Mouse (Mus musculus) embryonic facial prominence, embryonic 12.5 days (tissue): ENCODE data around the gene Sin3a. TPM values are rescaled to one million over a fixed set of nuclear protein-coding genes. Genes with fewer than 3 reads are reported as not detected.

ENCODE experiments used
- ATAC-seq: fragments of 200-750 bp; cut with Nextera tagmentation; 2 replicates; pipeline ENCODE4 v1.8.0; 2017; ENCODE audit not compliant: insufficient number of reproducible peaks, insufficient read depth, low FRiP score, low TSS enrichment
- H3K27ac ChIP-seq: fragments of 300-500 bp; sonication (generic); 2 replicates; pipeline ENCODE4 v1.5.1; 2016; ENCODE audit warnings: mild to moderate bottlenecking
- H3K27me3 ChIP-seq: fragments of 300-500 bp; sonication (generic); 2 replicates; pipeline ENCODE4 v1.6.1; 2016; ENCODE audit warnings: mild to moderate bottlenecking, moderate library complexity
- H3K36me3 ChIP-seq: fragments of 300-500 bp; sonication (generic); 2 replicates; pipeline ENCODE4 v1.6.1; 2016; ENCODE audit warnings: mild to moderate bottlenecking
- H3K4me1 ChIP-seq: fragments of 300-500 bp; sonication (generic); 2 replicates; pipeline ENCODE4 v1.6.1; 2016
- H3K4me2 ChIP-seq: fragments of 300-500 bp; sonication (generic); replicated peaks from 2 replicates; pipeline ENCODE4 v1.6.1; 2016; ENCODE audit warnings: mild to moderate bottlenecking, moderate library complexity
- H3K4me3 ChIP-seq: fragments of 300-500 bp; sonication (generic); 2 replicates; pipeline ENCODE4 v1.5.1; 2016; ENCODE audit warnings: mild to moderate bottlenecking
- H3K9ac ChIP-seq: fragments of 300-500 bp; sonication (generic); 2 replicates; pipeline ENCODE4 v1.6.1; 2016; ENCODE audit warnings: mild to moderate bottlenecking, moderate library complexity
- H3K9me3 ChIP-seq: fragments of 300-500 bp; sonication (generic); 2 replicates; pipeline ENCODE4 v1.6.1; 2016; ENCODE audit warnings: mild to moderate bottlenecking, moderate library complexity
- WGBS: fragments of 180-500 bp; shearing (Covaris S2); methylation state at CpG from one replicate; pipeline ENCODE4 v1.1.7; 2016; 5-methylcytosine and 5-hydroxymethylcytosine counted together
- polyA plus RNA-seq: library from polyadenylated mRNA; unstranded; fragments of >200 nt; fragmentation: Nextera tagmentation; extraction: Ambion mirVana; gene quantifications from 2 replicates; pipeline ENCODE4 v1.2.1, GENCODE M21; 2016

Gene Sin3a
- polyA plus RNA-seq, 1 experiment from 2014 or later: 41.7 TPM

GRCm38 (mm10) chr9:57152331-57152730 is 80.5 kb downstream of the Sin3a start:
- no peak overlapping the region for H3K9ac ChIP-seq
- no peaks in the 10 kb centered on the region for H3K27me3 ChIP-seq
- ATAC-seq: no peak
- peaks cover 15% of the 10 kb centered on the region for H3K36me3 ChIP-seq
- WGBS: 42% methylated on average over 6 of the region's 6 CpGs
- no peak overlapping the region for H3K4me3 ChIP-seq
- no peak overlapping the region for H3K27ac ChIP-seq
- H3K9me3 ChIP-seq: no peaks in the 10 kb centered on the region
- no peak overlapping the region for H3K4me2 ChIP-seq
- H3K4me1 ChIP-seq: peaks cover 8% of the 10 kb centered on the region

- H3K9ac ChIP-seq: no peak overlapping the region
- H3K4me1 ChIP-seq: peaks cover 10% of the 10 kb centered on the region
- no peak overlapping the region for H3K27ac ChIP-seq
- H3K27me3 ChIP-seq: no peaks in the 10 kb centered on the region
- 91% methylated on average over 7 of the region's 7 CpGs for WGBS
- 0 out of 2 replicates have a peak overlapping the region, but pooled peaks have one; percentile 0 for H3K4me2 ChIP-seq
- peaks cover 15% of the 10 kb centered on the region for H3K36me3 ChIP-seq
- H3K4me3 ChIP-seq: no peak overlapping the region
- no peak for ATAC-seq
- H3K9me3 ChIP-seq: no peaks in the 10 kb centered on the region
Observed at GRCm38 (mm10) chr9:57156383-57156782, 84.5 kb downstream of the Sin3a start.

GRCm38 (mm10) chr9:57156823-57157222 is 85.0 kb downstream of the Sin3a start:
- H3K27me3 ChIP-seq: no peaks in the 10 kb centered on the region
- peaks cover 10% of the 10 kb centered on the region for H3K4me1 ChIP-seq
- WGBS: 78% methylated on average over 8 of the region's 8 CpGs
- H3K27ac ChIP-seq: no peak overlapping the region
- no peaks in the 10 kb centered on the region for H3K9me3 ChIP-seq
- H3K36me3 ChIP-seq: peaks cover 15% of the 10 kb centered on the region
- H3K9ac ChIP-seq: no peak overlapping the region
- H3K4me3 ChIP-seq: no peak overlapping the region
- no peak for ATAC-seq
- peak overlapping the region; percentile 96; the same call in 1 of the 2 replicates for H3K4me2 ChIP-seq

GRCm38 (mm10) chr9:57157499-57157898 is 85.7 kb downstream of the Sin3a start:
- Histone ChIP-seq H3K36me3 (peaks cover 15% of the 10 kb centered on the region), H3K27me3 (no peaks in the 10 kb centered on the region), H3K4me1 (peaks cover 10% of the 10 kb centered on the region), H3K9ac (peak overlapping the region; percentile 60), H3K27ac (no peak overlapping the region), H3K4me3 (peak overlapping the region; percentile 83), H3K4me2 (peak overlapping the region; percentile 96), H3K9me3 (no peaks in the 10 kb centered on the region)
- WGBS: 34% methylated on average over 13 of the region's 13 CpGs
- ATAC-seq: no peak

GRCm38 (mm10) chr9:57158013-57158470 is 86.2 kb downstream of the Sin3a start, which contains the start of gene Commd4:
Commd4 (minus strand) TSS chr9:57158331.
- Histone ChIP-seq H3K36me3 (peaks cover 15% of the 10 kb centered on the region), H3K9ac (peak within 1 kb of the TSS; percentile 60), H3K27ac (no peak within 1 kb of the TSS), H3K4me2 (peak within 1 kb of the TSS; percentile 96), H3K9me3 (no peaks in the 10 kb centered on the region), H3K4me1 (peaks cover 10% of the 10 kb centered on the region), H3K4me3 (peak within 1 kb of the TSS; percentile 83), H3K27me3 (no peaks in the 10 kb centered on the region)
- 0% methylated on average over 24 of the region's 24 CpGs for WGBS
- no peak; the same call in 1 of the 2 replicates for ATAC-seq

GRCm38 (mm10) chr9:57158506-57158905 is 86.7 kb downstream of the Sin3a start:
- H3K36me3 ChIP-seq: peaks cover 15% of the 10 kb centered on the region
- H3K4me3 ChIP-seq: peak overlapping the region; percentile 83
- no peak overlapping the region for H3K27ac ChIP-seq
- no peaks in the 10 kb centered on the region for H3K27me3 ChIP-seq
- no peak overlapping the region for H3K9ac ChIP-seq
- H3K9me3 ChIP-seq: no peaks in the 10 kb centered on the region
- peak overlapping the region; percentile 96 for H3K4me2 ChIP-seq
- peaks cover 10% of the 10 kb centered on the region for H3K4me1 ChIP-seq
- no peak for ATAC-seq
- WGBS: 41% methylated on average over 11 of the region's 11 CpGs

GRCm38 (mm10) chr9:57162496-57162895 is 90.7 kb downstream of the Sin3a start:
- Histone ChIP-seq H3K4me3 (no peak overlapping the region), H3K27me3 (no peaks in the 10 kb centered on the region), H3K4me2 (no peak overlapping the region), H3K9me3 (no peaks in the 10 kb centered on the region), H3K9ac (no peak overlapping the region), H3K4me1 (peaks cover 6% of the 10 kb centered on the region), H3K36me3 (no peaks in the 10 kb centered on the region), H3K27ac (no peak overlapping the region)
- WGBS: 26% methylated on average over 3 of the region's 3 CpGs
- ATAC-seq: no peak

- Histone ChIP-seq H3K4me3 (no peak overlapping the region), H3K36me3 (no peaks in the 10 kb centered on the region), H3K4me1 (peaks cover 3% of the 10 kb centered on the region; the same call in 1 of the 2 replicates), H3K4me2 (no peak overlapping the region), H3K9ac (no peak overlapping the region), H3K27me3 (no peaks in the 10 kb centered on the region), H3K27ac (no peak overlapping the region), H3K9me3 (no peaks in the 10 kb centered on the region)
- ATAC-seq: no peak
- 41% methylated on average over 2 of the region's 2 CpGs for WGBS
Observed at GRCm38 (mm10) chr9:57163137-57163536, 91.3 kb downstream of the Sin3a start.

GRCm38 (mm10) chr9:57166173-57166572 is 94.3 kb downstream of the Sin3a start:
- Histone ChIP-seq H3K4me1 (no peaks in the 10 kb centered on the region), H3K4me3 (no peak overlapping the region), H3K9me3 (no peaks in the 10 kb centered on the region), H3K9ac (no peak overlapping the region), H3K36me3 (no peaks in the 10 kb centered on the region), H3K4me2 (no peak overlapping the region), H3K27ac (no peak overlapping the region), H3K27me3 (no peaks in the 10 kb centered on the region)
- ATAC-seq: no peak
- 89% methylated on average over 2 of the region's 2 CpGs for WGBS

- 86% methylated on average over 5 of the region's 5 CpGs for WGBS
- no peaks in the 10 kb centered on the region for H3K36me3 ChIP-seq
- no peak for ATAC-seq
- no peak overlapping the region for H3K27ac ChIP-seq
- H3K4me3 ChIP-seq: no peak overlapping the region
- no peaks in the 10 kb centered on the region for H3K4me1 ChIP-seq
- no peaks in the 10 kb centered on the region for H3K27me3 ChIP-seq
- H3K9me3 ChIP-seq: no peaks in the 10 kb centered on the region
- no peak overlapping the region for H3K4me2 ChIP-seq
- H3K9ac ChIP-seq: no peak overlapping the region
Observed at GRCm38 (mm10) chr9:57168411-57168810, 96.6 kb downstream of the Sin3a start.
